Mouse (Mus musculus) small intestine, adult 2 months (tissue): ENCODE data around the gene Arnt2.

ENCODE experiments used
- CTCF ChIP-seq: fragments of 200-500 bp; IDR thresholded peaks from 2 replicates; pipeline ENCODE4 v1.5.1; 2012; ENCODE audit warnings: low read depth, mild to moderate bottlenecking, control low read depth, inconsistent platforms, low read length, moderate library complexity, mixed read lengths; ENCODE audit not compliant: insufficient replicate concordance, insufficient read length; ENCODE audit errors: extremely low read depth
- POLR2A ChIP-seq: fragments of 200-500 bp; IDR thresholded peaks from 2 replicates; pipeline ENCODE4 v1.6.1; 2012; ENCODE audit warnings: low read depth, mild to moderate bottlenecking, control low read depth, inconsistent platforms, low read length, moderate library complexity

DNA sequence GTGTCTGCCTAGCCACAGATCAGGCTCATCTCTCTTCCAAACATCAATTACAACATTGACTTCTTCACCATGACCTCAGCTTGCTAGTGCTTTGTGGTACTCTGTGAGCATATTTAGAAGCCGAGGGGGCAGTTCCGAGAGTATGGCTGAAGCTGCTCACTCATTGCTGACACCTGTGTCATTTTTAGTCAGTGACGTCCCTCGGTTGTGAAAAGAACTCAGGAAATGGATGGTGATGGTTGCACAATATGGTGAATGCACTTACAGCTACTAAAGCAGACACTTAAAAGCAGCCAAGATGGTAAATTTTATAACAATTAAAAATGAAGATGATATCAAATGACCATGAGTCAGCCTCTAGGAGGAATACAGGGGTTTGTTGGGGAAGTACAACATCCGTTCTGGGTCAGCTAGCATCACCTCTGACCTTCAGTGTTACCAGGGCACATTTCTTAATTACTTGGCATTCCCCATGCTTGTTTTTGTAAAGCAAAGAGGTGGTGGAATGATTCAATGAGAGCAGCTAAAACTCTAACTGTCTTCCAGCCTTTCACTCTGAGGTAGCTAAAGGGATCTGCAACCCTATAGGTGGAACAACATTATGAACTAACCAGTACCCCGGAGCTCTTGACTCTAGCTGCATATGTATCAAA, 212.6 kb downstream of the Arnt2 start:
- TF ChIP-seq CTCF (no peak), POLR2A (no peak)
